7 mouse cellular contexts compared by ENCODE assay signal in genomic region chr4:44981974-44982287, GRCm38 (mm10). TPM values are rescaled to one million over a fixed set of nuclear protein-coding genes. Genes with fewer than 3 reads are reported as not detected.
DNase-seq lines count a peak whose midpoint lies in the region; ATAC-seq and TF ChIP-seq lines count a peak whose summit lies in the region.

No protein-coding gene starts in this region.

- no peaks in the 10 kb centered on the region for H3K27me3 ChIP-seq in spleen, adult 2 months (ENCODE audit: control insufficient read depth, insufficient read depth, low read length)
- H3K27me3 ChIP-seq in forebrain, embryonic 16.5 days (replicated peaks; ENCODE audit: control insufficient read depth, insufficient read depth, low read length) = no peaks in the 10 kb centered on the region
- no peaks in the 10 kb centered on the region for H3K27me3 ChIP-seq in limb, embryonic 13.5 days

- no peak for DNase-seq in spleen, adult 2 months (ENCODE audit: low read depth in 1 of 2, low spot score in 2 of 2)
- DNase-seq in spleen, postnatal 10 days (ENCODE audit: low spot score in 2 of 2) = no peak
- no peak for DNase-seq in retina, postnatal 1 day
- DNase-seq in spleen, adult 18-20 months = no peak

- peak overlapping the region; percentile 34; the same call in 1 of the 2 replicates for H3K27ac ChIP-seq in spleen, adult 2 months (ENCODE audit: insufficient read depth, low read length)
- H3K27ac ChIP-seq in forebrain, embryonic 16.5 days (ENCODE audit: low read length) = no peak overlapping the region
- 0 out of 2 replicates have a peak overlapping the region, but pooled peaks have one; percentile 86 for H3K27ac ChIP-seq in limb, embryonic 13.5 days

- no peaks in the 10 kb centered on the region for H3K36me3 ChIP-seq in spleen, adult 2 months (ENCODE audit: control insufficient read depth, insufficient read depth, low read length)
- 0 out of 2 replicates have a peak, but pooled peaks cover under 1% of the 10 kb centered on the region for H3K36me3 ChIP-seq in forebrain, embryonic 16.5 days (ENCODE audit: control insufficient read depth, insufficient read depth)
- H3K36me3 ChIP-seq in limb, embryonic 13.5 days = peaks cover 33% of the 10 kb centered on the region

- TF ChIP-seq CTCF in spleen, adult 2 months (IDR thresholded peaks at IDR 0.05; ENCODE audit: extremely low read depth, insufficient read depth, insufficient read length, insufficient replicate concordance) = no peak

- peak overlapping the region; percentile 88 for H3K4me3 ChIP-seq in spleen, adult 2 months (ENCODE audit: extremely low read depth, insufficient read depth, insufficient read length)
- H3K4me3 ChIP-seq in forebrain, embryonic 16.5 days (replicated peaks; ENCODE audit: low read length) = peak overlapping the region; percentile 50
- H3K4me3 ChIP-seq in limb, embryonic 13.5 days = peak overlapping the region; percentile 76

- H3K9me3 ChIP-seq in forebrain, embryonic 16.5 days (ENCODE audit: control insufficient read depth, low read length) = no peaks in the 10 kb centered on the region
- H3K9me3 ChIP-seq in limb, embryonic 13.5 days = no peaks in the 10 kb centered on the region

- TF ChIP-seq POLR2A in spleen, adult 2 months (IDR thresholded peaks at IDR 0.05; ENCODE audit: low read depth, low read length) = no peak

- H3K9ac ChIP-seq in forebrain, embryonic 16.5 days (replicated peaks; ENCODE audit: low read depth, low read length) = peak overlapping the region; percentile 81
- H3K9ac ChIP-seq in limb, embryonic 13.5 days = peak overlapping the region; percentile 84

- peak overlapping the region; percentile 93 for H3K4me2 ChIP-seq in forebrain, embryonic 16.5 days (ENCODE audit: low read length)
- H3K4me2 ChIP-seq in limb, embryonic 13.5 days (replicated peaks) = peak overlapping the region; percentile 93

- ATAC-seq in forebrain, embryonic 16.5 days = no peak
- no peak for ATAC-seq in limb, embryonic 13.5 days (ENCODE audit: low FRiP score, low read depth)
- ATAC-seq in CD4-positive, CD25-positive, alpha-beta regulatory T cell, adult 4 months = no peak

- H3K4me1 ChIP-seq in spleen, adult 2 months (ENCODE audit: control insufficient read depth, insufficient read depth, insufficient read length) = peaks cover 13% of the 10 kb centered on the region
- H3K4me1 ChIP-seq in forebrain, embryonic 16.5 days (replicated peaks; ENCODE audit: control insufficient read depth, insufficient read depth, low read length) = peaks cover 7% of the 10 kb centered on the region
- H3K4me1 ChIP-seq in limb, embryonic 13.5 days = peaks cover 41% of the 10 kb centered on the region

- 53% methylated on average over 5 of the region's 5 CpGs for WGBS in spleen, adult 2 months
- 14% methylated on average over 5 of the region's 5 CpGs for WGBS in forebrain, embryonic 16.5 days
- WGBS in limb, embryonic 13.5 days = 23% methylated on average over 5 of the region's 5 CpGs

RNA-seq across cellular contexts. Expression of gene Grhpr, which starts 0.7 kb away (rescaled TPM):
- 27.7 and 30.3 TPM in 2 replicates for polyA plus RNA-seq in spleen, adult 2 months (2012; rRNA removed)
- 19.3 and 20.4 TPM in 2 replicates for polyA plus RNA-seq in forebrain, embryonic 16.5 days (2015; fragmentation: Nextera tagmentation; extraction: Ambion mirVana)
- 58.2 TPM in 2 replicates for polyA plus RNA-seq in limb, embryonic 13.5 days (2015; fragmentation: Nextera tagmentation; extraction: Ambion mirVana)
- polyA plus RNA-seq in CD4-positive, CD25-positive, alpha-beta regulatory T cell, adult 4 months (2017; shearing (Covaris generic)) = 10 to 100 TPM; 21.8 to 28.4 TPM

RNA-seq across cellular contexts. Expression of gene Zbtb5, which starts 30.3 kb away (rescaled TPM):
- polyA plus RNA-seq in spleen, adult 2 months (2012; rRNA removed) = 12.7 and 16.3 TPM in 2 replicates
- polyA plus RNA-seq in forebrain, embryonic 16.5 days (2015; fragmentation: Nextera tagmentation; extraction: Ambion mirVana) = 47.3 and 50.4 TPM in 2 replicates
- polyA plus RNA-seq in limb, embryonic 13.5 days (2015; fragmentation: Nextera tagmentation; extraction: Ambion mirVana) = 30.2 and 30.6 TPM in 2 replicates
- 1 to 10 TPM; 8.4 to 9.5 TPM for polyA plus RNA-seq in CD4-positive, CD25-positive, alpha-beta regulatory T cell, adult 4 months (2017; shearing (Covaris generic))

RNA-seq across cellular contexts. Expression of gene Polr1e, which starts 36.5 kb away (rescaled TPM):
- polyA plus RNA-seq in spleen, adult 2 months (2012; rRNA removed) = 7.2 and 9.2 TPM in 2 replicates
- 32.1 and 35.1 TPM in 2 replicates for polyA plus RNA-seq in forebrain, embryonic 16.5 days (2015; fragmentation: Nextera tagmentation; extraction: Ambion mirVana)
- 43.9 and 44.6 TPM in 2 replicates for polyA plus RNA-seq in limb, embryonic 13.5 days (2015; fragmentation: Nextera tagmentation; extraction: Ambion mirVana)
- 10 to 100 TPM; 31.1 to 36.6 TPM for polyA plus RNA-seq in CD4-positive, CD25-positive, alpha-beta regulatory T cell, adult 4 months (2017; shearing (Covaris generic))
